In genomic region chr13:48746301-48746700, GRCm38 (mm10) we compare ENCODE assay signal across 13 mouse cellular contexts.
"Had no signal": no experiment of that assay in that cellular context is flagged by ENCODE, and none has a peak within 500 bp of the region (broad histone marks: within the 10 kb centered on the region; RNA-seq: fewer than 3 reads in every experiment).

No protein-coding gene starts in this region.

- DNase-seq: kidney, adult 9 months; kidney, postnatal 36 days; layer of hippocampus, adult 9-11 months; layer of hippocampus, postnatal 36 days; lung, adult 2 months; midbrain, embryonic 14.5 days; right cerebral cortex, postnatal 14 days; thymus, postnatal 36 days had no signal

- H3K9me3 ChIP-seq: limb, embryonic 13.5 days; liver, embryonic 15.5 days; neural tube, embryonic 15.5 days had no signal

- H3K4me1 ChIP-seq: liver, embryonic 15.5 days; neural tube, embryonic 15.5 days had no signal

- H3K27ac ChIP-seq: kidney, postnatal 0 days; limb, embryonic 13.5 days; liver, embryonic 15.5 days; neural tube, embryonic 15.5 days had no signal

- H3K27me3 ChIP-seq: liver, embryonic 15.5 days had no signal

- H3K4me3 ChIP-seq: limb, embryonic 13.5 days; liver, embryonic 15.5 days; myocyte; neural tube, embryonic 15.5 days had no signal

- H3K36me3 ChIP-seq: limb, embryonic 13.5 days; liver, embryonic 15.5 days; neural tube, embryonic 15.5 days had no signal
